12 mouse cellular contexts compared by ENCODE assay signal in the genomic region with DNA sequence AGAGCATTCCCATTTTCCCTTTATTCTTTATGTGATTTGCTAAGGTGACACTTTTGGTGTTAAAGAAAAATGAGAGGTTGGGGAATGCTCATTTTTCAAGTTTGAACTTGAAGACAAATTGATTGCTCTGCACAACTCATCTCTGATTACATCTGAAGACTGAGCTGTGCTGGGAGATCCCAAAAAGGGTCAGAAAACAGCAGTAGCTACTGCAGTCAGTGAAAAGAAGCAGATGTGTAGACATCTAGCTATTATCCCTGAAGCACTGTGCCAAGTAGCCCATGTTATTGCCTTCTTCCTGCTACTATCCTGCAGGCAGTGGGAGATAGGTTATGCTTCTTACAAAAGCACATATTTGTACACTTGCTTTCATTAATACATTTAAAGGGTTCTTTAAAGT. TPM values are rescaled to one million over a fixed set of nuclear protein-coding genes. Genes with fewer than 3 reads are reported as not detected.
"Had no signal": no experiment of that assay in that cellular context is flagged by ENCODE, and none has a peak within 500 bp of the region (broad histone marks: within the 10 kb centered on the region; RNA-seq: fewer than 3 reads in every experiment).

No protein-coding gene starts in this region.

RNA-seq across cellular contexts. Expression of a gene that starts 29.1 kb away (rescaled TPM):
- polyA plus RNA-seq: forebrain, postnatal 0 days; inflammation-experienced regulatory T-cells, adult 6 months; kidney, embryonic 14.5 days; liver, embryonic 12.5 days had no signal

RNA-seq across cellular contexts. Expression of a gene that starts 29.2 kb away (rescaled TPM):
- polyA plus RNA-seq: forebrain, postnatal 0 days; frontal cortex, adult 2 months; heart, embryonic 10.5 days; heart, embryonic 12.5 days; heart, embryonic 14.5 days; hindbrain, embryonic 12.5 days; kidney, embryonic 14.5 days; limb, embryonic 12.5 days; liver, adult 2 months; liver, embryonic 14.5 days had no signal

RNA-seq across cellular contexts. Expression of a gene that starts 40.4 kb away (rescaled TPM):
- polyA plus RNA-seq: forebrain, postnatal 0 days; frontal cortex, adult 2 months; heart, embryonic 10.5 days; heart, embryonic 12.5 days; heart, embryonic 14.5 days; hindbrain, embryonic 12.5 days; inflammation-experienced regulatory T-cells, adult 6 months; kidney, embryonic 14.5 days; limb, embryonic 12.5 days; liver, embryonic 12.5 days; liver, embryonic 14.5 days had no signal
